11 mouse cellular contexts compared by ENCODE assay signal in genomic region chr13:83656773-83657172, GRCm38 (mm10).
DNase-seq lines count a peak whose midpoint lies in the region; ATAC-seq and TF ChIP-seq lines count a peak whose summit lies in the region.
"Had no signal": no experiment of that assay in that cellular context is flagged by ENCODE, and none has a peak within 500 bp of the region (broad histone marks: within the 10 kb centered on the region; RNA-seq: fewer than 3 reads in every experiment).

No protein-coding gene starts in this region.

- H3K4me2 ChIP-seq in hindbrain, embryonic 11.5 days (replicated peaks; ENCODE audit: low read depth, low read length): no peak overlapping the region
- no peak overlapping the region for H3K4me2 ChIP-seq in hindbrain, embryonic 13.5 days
- no peak overlapping the region for H3K4me2 ChIP-seq in midbrain, embryonic 11.5 days
- H3K4me2 ChIP-seq in midbrain, embryonic 15.5 days: no peak overlapping the region
- H3K4me2 ChIP-seq in forebrain, embryonic 16.5 days (ENCODE audit: low read length): no peak overlapping the region
- H3K4me2 ChIP-seq: intestine, embryonic 15.5 days; limb, embryonic 12.5 days had no signal

- ATAC-seq in hindbrain, embryonic 11.5 days (ENCODE audit: low FRiP score): no peak
- ATAC-seq in hindbrain, embryonic 13.5 days (ENCODE audit: low FRiP score): no peak
- no peak for ATAC-seq in midbrain, embryonic 11.5 days (ENCODE audit: low FRiP score)
- no peak for ATAC-seq in midbrain, embryonic 15.5 days (replicated peaks)
- ATAC-seq in forebrain, embryonic 16.5 days: no peak
- ATAC-seq: intestine, embryonic 15.5 days had no signal

- TF ChIP-seq POLR2A in brain, embryonic 14.5 days (IDR thresholded peaks at IDR 0.05; ENCODE audit: borderline replicate concordance, extremely low read depth, insufficient read depth, insufficient read length, poor library complexity, severe bottlenecking): no peak

- no peaks in the 10 kb centered on the region for H3K36me3 ChIP-seq in hindbrain, embryonic 11.5 days (ENCODE audit: control insufficient read depth, insufficient read depth, low read length)
- H3K36me3 ChIP-seq in hindbrain, embryonic 13.5 days: no peaks in the 10 kb centered on the region
- H3K36me3 ChIP-seq in midbrain, embryonic 11.5 days (ENCODE audit: control insufficient read depth, insufficient read depth, low read length): no peaks in the 10 kb centered on the region
- no peaks in the 10 kb centered on the region for H3K36me3 ChIP-seq in midbrain, embryonic 15.5 days (replicated peaks)
- H3K36me3 ChIP-seq in forebrain, embryonic 16.5 days (ENCODE audit: control insufficient read depth, insufficient read depth): no peaks in the 10 kb centered on the region
- H3K36me3 ChIP-seq: intestine, embryonic 15.5 days; limb, embryonic 12.5 days had no signal

- no peak for TF ChIP-seq CTCF in brain, embryonic 14.5 days (IDR thresholded peaks at IDR 0.05; ENCODE audit: borderline replicate concordance, extremely low read depth, insufficient read depth, insufficient read length)

- peak; percentile 54 for DNase-seq in hindbrain, embryonic 11.5 days (ENCODE audit: low spot score)
- DNase-seq in midbrain, embryonic 11.5 days (ENCODE audit: low spot score, missing footprints): peak; percentile 88
- DNase-seq in brain, embryonic 14.5 days (ENCODE audit: low read depth): peak; percentile 78
- peak; percentile 75 for DNase-seq in retina, embryonic 14.5 days (ENCODE audit: low spot score)
- no peak for DNase-seq in right cerebral cortex, adult 2 months (ENCODE audit: low spot score in 2 of 2)
- DNase-seq: thymus, postnatal 25 days had no signal

- no peak overlapping the region for H3K27ac ChIP-seq in hindbrain, embryonic 11.5 days (ENCODE audit: low read depth, low read length)
- no peak overlapping the region for H3K27ac ChIP-seq in hindbrain, embryonic 13.5 days
- no peak overlapping the region for H3K27ac ChIP-seq in midbrain, embryonic 11.5 days (ENCODE audit: low read depth, low read length)
- H3K27ac ChIP-seq in midbrain, embryonic 15.5 days: no peak overlapping the region
- H3K27ac ChIP-seq in forebrain, embryonic 16.5 days (ENCODE audit: low read length): no peak overlapping the region
- H3K27ac ChIP-seq: intestine, embryonic 15.5 days; limb, embryonic 12.5 days had no signal

- H3K9me3 ChIP-seq in hindbrain, embryonic 11.5 days (ENCODE audit: control insufficient read depth, low read length): no peaks in the 10 kb centered on the region
- H3K9me3 ChIP-seq in hindbrain, embryonic 13.5 days: no peaks in the 10 kb centered on the region
- H3K9me3 ChIP-seq in midbrain, embryonic 11.5 days (ENCODE audit: control insufficient read depth, low read length): no peaks in the 10 kb centered on the region
- no peaks in the 10 kb centered on the region for H3K9me3 ChIP-seq in midbrain, embryonic 15.5 days
- H3K9me3 ChIP-seq in forebrain, embryonic 16.5 days (ENCODE audit: control insufficient read depth, low read length): no peaks in the 10 kb centered on the region
- H3K9me3 ChIP-seq: intestine, embryonic 15.5 days; limb, embryonic 12.5 days had no signal

- H3K4me1 ChIP-seq in hindbrain, embryonic 11.5 days (replicated peaks; ENCODE audit: control insufficient read depth, insufficient read depth, low read length): no peaks in the 10 kb centered on the region
- peaks cover 5% of the 10 kb centered on the region; the same call in 1 of the 2 replicates for H3K4me1 ChIP-seq in hindbrain, embryonic 13.5 days (replicated peaks)
- H3K4me1 ChIP-seq in midbrain, embryonic 11.5 days (ENCODE audit: control insufficient read depth, insufficient read depth, low read length): no peaks in the 10 kb centered on the region
- H3K4me1 ChIP-seq in midbrain, embryonic 15.5 days: peaks cover 20% of the 10 kb centered on the region
- H3K4me1 ChIP-seq in forebrain, embryonic 16.5 days (replicated peaks; ENCODE audit: control insufficient read depth, insufficient read depth, low read length): peaks cover 27% of the 10 kb centered on the region
- H3K4me1 ChIP-seq: intestine, embryonic 15.5 days; limb, embryonic 12.5 days had no signal

- H3K9ac ChIP-seq in hindbrain, embryonic 11.5 days (ENCODE audit: low read depth, low read length): no peak overlapping the region
- H3K9ac ChIP-seq in hindbrain, embryonic 13.5 days: no peak overlapping the region
- no peak overlapping the region for H3K9ac ChIP-seq in midbrain, embryonic 11.5 days (ENCODE audit: low read length)
- no peak overlapping the region for H3K9ac ChIP-seq in midbrain, embryonic 15.5 days
- no peak overlapping the region for H3K9ac ChIP-seq in forebrain, embryonic 16.5 days (replicated peaks; ENCODE audit: low read depth, low read length)
- H3K9ac ChIP-seq: intestine, embryonic 15.5 days; limb, embryonic 12.5 days had no signal

- H3K4me3 ChIP-seq in hindbrain, embryonic 11.5 days (ENCODE audit: low read depth, low read length): no peak overlapping the region
- H3K4me3 ChIP-seq in hindbrain, embryonic 13.5 days: no peak overlapping the region
- H3K4me3 ChIP-seq in midbrain, embryonic 11.5 days (ENCODE audit: low read depth, low read length): no peak overlapping the region
- no peak overlapping the region for H3K4me3 ChIP-seq in midbrain, embryonic 15.5 days
- no peak overlapping the region for H3K4me3 ChIP-seq in forebrain, embryonic 16.5 days (replicated peaks; ENCODE audit: low read length)
- H3K4me3 ChIP-seq: intestine, embryonic 15.5 days; limb, embryonic 12.5 days had no signal

- H3K27me3 ChIP-seq in hindbrain, embryonic 11.5 days (ENCODE audit: control insufficient read depth, insufficient read depth, low read length): no peaks in the 10 kb centered on the region
- no peaks in the 10 kb centered on the region for H3K27me3 ChIP-seq in hindbrain, embryonic 13.5 days
- H3K27me3 ChIP-seq in midbrain, embryonic 11.5 days (ENCODE audit: control insufficient read depth, insufficient read depth, low read length): no peaks in the 10 kb centered on the region
- no peaks in the 10 kb centered on the region for H3K27me3 ChIP-seq in midbrain, embryonic 15.5 days (replicated peaks)
- no peaks in the 10 kb centered on the region for H3K27me3 ChIP-seq in forebrain, embryonic 16.5 days (replicated peaks; ENCODE audit: control insufficient read depth, insufficient read depth, low read length)
- H3K27me3 ChIP-seq: intestine, embryonic 15.5 days; limb, embryonic 12.5 days had no signal

- WGBS in hindbrain, embryonic 11.5 days: 73% methylated on average over 4 of the region's 4 CpGs
- 71% methylated on average over 4 of the region's 4 CpGs for WGBS in hindbrain, embryonic 13.5 days
- WGBS in midbrain, embryonic 11.5 days: 65% methylated on average over 4 of the region's 4 CpGs
- 66% methylated on average over 4 of the region's 4 CpGs for WGBS in midbrain, embryonic 15.5 days
- 60% methylated on average over 4 of the region's 4 CpGs for WGBS in forebrain, embryonic 16.5 days

Comparison
In these comparisons a context has a peak if more than half of its experiments do, and no peak if none do; other contexts are left out.
1. DNase-seq: peak in hindbrain, embryonic 11.5 days (single experiment), midbrain, embryonic 11.5 days (single experiment), brain, embryonic 14.5 days (single experiment) and retina, embryonic 14.5 days (single experiment); none in right cerebral cortex, adult 2 months (0 of 2).